Mouse (Mus musculus): ENCODE data around the gene Kcnip3.

DNA sequence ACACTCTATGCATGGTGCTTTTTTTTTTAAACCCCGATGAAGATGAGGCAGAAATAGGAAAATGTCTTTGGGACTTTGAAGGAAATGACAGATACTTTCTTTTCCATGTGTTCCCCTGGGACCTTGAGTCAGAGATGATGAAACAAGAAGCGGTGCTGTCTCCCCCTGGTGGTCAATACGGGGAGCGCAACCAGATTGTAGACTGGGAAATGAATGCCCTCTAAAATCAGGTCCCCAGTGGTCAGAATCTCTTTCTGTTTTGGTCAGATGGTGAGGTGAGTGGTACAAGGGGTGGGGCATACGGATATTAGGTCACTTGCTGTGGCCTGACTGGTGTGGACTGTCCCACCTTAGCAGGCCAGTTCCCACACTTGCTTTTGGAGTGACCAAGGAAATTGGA, 68.1 kb downstream of the Kcnip3 start:
- TF ChIP-seq POLR2A (IDR thresholded peaks at IDR 0.05; ENCODE audit: extremely low read depth, insufficient read depth, low read length) (no peak), CTCF (IDR thresholded peaks at IDR 0.05; ENCODE audit: extremely low read depth, insufficient read depth, low read length) (peak; percentile 83)

Data from cortical plate, adult 2 months (tissue).